Mouse (Mus musculus): ENCODE results near the gene Slc22a7.

Gene Slc22a7

GRCm38 (mm10) chr17:46383294-46384060, 54.8 kb downstream of the Slc22a7 start, which contains the start of gene Zfp318:
TSS of gene Zfp318 (plus strand) at chr17:46383731.
- Histone ChIP-seq H3K27me3 (ENCODE audit: insufficient read depth, low read length) (peaks cover 17% of the 10 kb centered on the region), H3K9me3 (ENCODE audit: low read length) (no peaks in the 10 kb centered on the region), H3K4me3 (replicated peaks; ENCODE audit: low read length) (peak within 1 kb of the TSS; percentile 89), H3K4me1 (replicated peaks; ENCODE audit: low read depth, low read length) (peaks cover 22% of the 10 kb centered on the region), H3K36me3 (ENCODE audit: insufficient read depth, low read length) (peaks cover 11% of the 10 kb centered on the region)
- TF ChIP-seq POU5F1 (IDR thresholded peaks at IDR 0.05; ENCODE audit: borderline replicate concordance, low read length) (no peak), CTCF (conservative IDR thresholded peaks at IDR 0.05; ENCODE audit: low read length) (no peak), NANOG (IDR thresholded peaks at IDR 0.05; ENCODE audit: borderline replicate concordance, low read length) (no peak)

Data from E14TG2a.4 (cell line).